Mouse (Mus musculus) cerebellum, postnatal 14 days (tissue): ENCODE data around the gene Cux1.
A peak's percentile ranks its signal among the peaks of the same experiment; 100 is the strongest.

Source experiments
- DNase-seq, 2 experiments: peaks; one replicate each; pipeline ENCODE4 v3.0.0; 2021; ENCODE audit warnings: mixed read lengths in 2 of 2

The Cux1 gene

GRCm38 (mm10) chr5:136422948-136423347, 144.3 kb downstream of the Cux1 start:
- DNase-seq = no peak

- no peak for DNase-seq
Measured at GRCm38 (mm10) chr5:136421885-136422284, 145.4 kb downstream of the Cux1 start.

- DNase-seq = no peak
Measured at GRCm38 (mm10) chr5:136421316-136421715, 146.0 kb downstream of the Cux1 start.

- DNase-seq = no peak
Measured at GRCm38 (mm10) chr5:136420342-136420741, 146.9 kb downstream of the Cux1 start.

GRCm38 (mm10) chr5:136417891-136418290, 149.4 kb downstream of the Cux1 start:
- no peak for DNase-seq

- DNase-seq = no peak
Measured at GRCm38 (mm10) chr5:136414479-136414878, 152.8 kb downstream of the Cux1 start.

GRCm38 (mm10) chr5:136410681-136411181, 156.6 kb downstream of the Cux1 start:
- no peak for DNase-seq

GRCm38 (mm10) chr5:136406357-136406756, 160.9 kb downstream of the Cux1 start:
- no peak for DNase-seq

GRCm38 (mm10) chr5:136403565-136403961, 163.7 kb downstream of the Cux1 start:
- peak; percentile 49 to 62 for DNase-seq

GRCm38 (mm10) chr5:136402622-136403564, 164.4 kb downstream of the Cux1 start:
- DNase-seq = no peak

- no peak for DNase-seq
Measured at GRCm38 (mm10) chr5:136398706-136399105, 168.6 kb downstream of the Cux1 start.

GRCm38 (mm10) chr5:136396699-136397098, 170.6 kb downstream of the Cux1 start:
- no peak for DNase-seq

- no peak for DNase-seq
Measured at GRCm38 (mm10) chr5:136396256-136396655, 171.0 kb downstream of the Cux1 start.

- no peak for DNase-seq
Measured at GRCm38 (mm10) chr5:136395600-136396195, 171.6 kb downstream of the Cux1 start.

- no peak for DNase-seq
Measured at GRCm38 (mm10) chr5:136394517-136395212, 172.6 kb downstream of the Cux1 start.

- DNase-seq = no peak
Measured at GRCm38 (mm10) chr5:136393621-136394020, 173.7 kb downstream of the Cux1 start.

GRCm38 (mm10) chr5:136386757-136387156, 180.5 kb downstream of the Cux1 start:
- DNase-seq = no peak

- DNase-seq = no peak
Measured at GRCm38 (mm10) chr5:136385161-136385560, 182.1 kb downstream of the Cux1 start.

- DNase-seq = no peak
Measured at GRCm38 (mm10) chr5:136382261-136383005, 184.9 kb downstream of the Cux1 start.

- no peak for DNase-seq
Measured at GRCm38 (mm10) chr5:136379405-136379804, 187.9 kb downstream of the Cux1 start.

- peak in 1 of 2 experiments; percentile 31 for DNase-seq
Measured at GRCm38 (mm10) chr5:136377101-136377500, 190.2 kb downstream of the Cux1 start.

- DNase-seq = no peak
Measured at GRCm38 (mm10) chr5:136375350-136375749, 191.9 kb downstream of the Cux1 start.
